Mouse (Mus musculus) adrenal gland, postnatal 25 days (tissue): ENCODE results near the gene Hpcal1. TPM values are rescaled to one million over a fixed set of nuclear protein-coding genes. Genes with fewer than 3 reads are reported as not detected.
"Not testable (repeated sequence)": the region's sequence is repeated elsewhere in the genome, so short reads cannot be mapped to it uniquely, and the experiment has no call there.

Experiments used
- DNase-seq: peaks from one replicate; pipeline ENCODE4 v3.0.0; 2021; ENCODE audit warnings: mixed read lengths
- total RNA-seq: library from RNA; stranded (reverse); gene quantifications from 2 replicates; pipeline ENCODE4 v1.2.3, GENCODE M21; 2021

Hpcal1 gene
- total RNA-seq, 1 experiment from 2014 or later, result 17.2 TPM

DNA sequence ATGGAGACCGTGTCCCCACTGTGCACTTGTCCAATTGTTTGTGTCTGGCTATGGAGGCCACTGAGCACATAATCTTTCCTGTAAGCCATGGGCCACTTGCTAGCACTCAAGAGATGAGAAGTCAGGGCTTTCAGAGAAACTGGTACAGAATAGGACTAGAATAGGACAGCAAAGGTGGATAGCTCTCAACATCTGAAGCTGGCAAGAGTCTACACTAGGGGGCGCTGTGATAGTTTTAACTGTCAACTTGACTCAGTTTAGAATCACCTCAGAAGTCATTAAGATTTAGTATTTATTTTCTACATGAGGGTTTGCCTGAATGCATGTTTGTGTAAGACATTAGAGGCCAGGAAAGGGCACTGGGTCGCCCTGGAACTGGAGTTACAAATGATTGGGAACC, 98.8 kb downstream of the Hpcal1 start:
- no peak for DNase-seq

- no peak for DNase-seq
Measured at GRCm38 (mm10) chr12:17791111-17791510, 100.5 kb downstream of the Hpcal1 start.

DNA sequence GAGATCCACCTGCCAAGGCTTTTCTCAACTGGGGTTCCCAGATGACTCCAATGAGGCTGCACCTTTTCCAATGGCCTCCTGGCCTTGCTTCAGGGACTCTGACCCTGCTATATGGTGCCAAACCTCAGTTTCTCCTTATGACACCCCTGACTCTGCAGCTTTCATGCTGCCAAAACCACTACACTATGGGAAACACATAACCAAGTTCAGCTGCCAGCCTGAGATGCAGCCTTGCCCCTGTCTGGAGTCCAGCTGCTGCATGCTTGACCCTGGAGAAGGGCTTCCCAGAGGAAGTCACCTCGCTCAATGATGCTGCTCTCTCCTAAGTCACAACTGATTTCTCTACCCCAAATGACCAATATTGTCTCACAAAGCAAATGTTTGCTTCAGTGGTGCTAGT, 102.1 kb downstream of the Hpcal1 start:
- no peak for DNase-seq

GRCm38 (mm10) chr12:17795660-17796278, 105.1 kb downstream of the Hpcal1 start:
- peak; percentile 72 for DNase-seq

- DNase-seq, result not testable (repeated sequence)
Measured at GRCm38 (mm10) chr12:17798261-17798660, 107.6 kb downstream of the Hpcal1 start.

- DNase-seq, result peak; percentile 41
Measured at GRCm38 (mm10) chr12:17808542-17808941, 117.9 kb downstream of the Hpcal1 start.

- not testable (repeated sequence) for DNase-seq
Measured at GRCm38 (mm10) chr12:17835279-17835678, 144.6 kb downstream of the Hpcal1 start.

Other genes with a start within 250 kb of the Hpcal1 start
- gene Odc1, start 146.1 kb upstream of the Hpcal1 start, total RNA-seq, result 289 and 311 TPM in 2 replicates